Mouse (Mus musculus): ENCODE measurements at regions not wholly inside any gene's neighbourhood (a gene's known extent, or its start where the extent isn't known, plus 50 kb on each side); places are given as distances from the start of the nearest gene placed in this dataset.

GRCm38 (mm10) chr3:52503925-52504324 is 235.8 kb downstream of the Foxo1 start:
- TF ChIP-seq CTCF (IDR thresholded peaks at IDR 0.05; ENCODE audit: low read depth) (no peak), EP300 (IDR thresholded peaks at IDR 0.05; ENCODE audit: low read depth) (no peak)
